Mouse (Mus musculus) right cerebral cortex, adult 18-20 months (tissue): Measurements from ENCODE around the gene Tap2.

Experiments used
- DNase-seq: peaks from one replicate; pipeline ENCODE4 v3.0.0; 2022; ENCODE audit warnings: mixed read lengths

Tap2 gene

GRCm38 (mm10) chr17:34203444-34203843, at the start of gene Tap2:
Gene Tap2, plus strand, starts transcription at chr17:34203527.
- DNase-seq: no peak

DNA sequence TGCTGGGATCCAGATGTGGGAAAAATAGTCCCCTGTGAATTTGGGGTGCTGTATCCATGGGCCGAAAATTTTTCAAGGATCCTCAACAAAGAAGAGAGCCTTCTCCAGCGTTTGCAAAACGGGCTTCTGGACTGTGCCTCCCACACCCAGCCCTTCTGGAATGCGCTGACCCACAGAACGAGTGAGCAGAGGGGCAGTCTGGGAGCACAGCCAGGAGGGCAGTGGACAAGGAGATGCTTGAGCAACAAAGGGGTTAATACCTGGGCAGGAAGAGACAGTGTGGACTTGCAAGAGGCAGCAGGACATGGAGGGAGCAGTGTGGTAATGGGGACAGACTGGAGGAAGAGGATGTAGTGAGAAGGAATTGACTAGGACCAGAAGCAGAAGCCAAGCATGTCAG, 47.8 kb upstream of the Tap2 start:
- DNase-seq: no peak

DNA sequence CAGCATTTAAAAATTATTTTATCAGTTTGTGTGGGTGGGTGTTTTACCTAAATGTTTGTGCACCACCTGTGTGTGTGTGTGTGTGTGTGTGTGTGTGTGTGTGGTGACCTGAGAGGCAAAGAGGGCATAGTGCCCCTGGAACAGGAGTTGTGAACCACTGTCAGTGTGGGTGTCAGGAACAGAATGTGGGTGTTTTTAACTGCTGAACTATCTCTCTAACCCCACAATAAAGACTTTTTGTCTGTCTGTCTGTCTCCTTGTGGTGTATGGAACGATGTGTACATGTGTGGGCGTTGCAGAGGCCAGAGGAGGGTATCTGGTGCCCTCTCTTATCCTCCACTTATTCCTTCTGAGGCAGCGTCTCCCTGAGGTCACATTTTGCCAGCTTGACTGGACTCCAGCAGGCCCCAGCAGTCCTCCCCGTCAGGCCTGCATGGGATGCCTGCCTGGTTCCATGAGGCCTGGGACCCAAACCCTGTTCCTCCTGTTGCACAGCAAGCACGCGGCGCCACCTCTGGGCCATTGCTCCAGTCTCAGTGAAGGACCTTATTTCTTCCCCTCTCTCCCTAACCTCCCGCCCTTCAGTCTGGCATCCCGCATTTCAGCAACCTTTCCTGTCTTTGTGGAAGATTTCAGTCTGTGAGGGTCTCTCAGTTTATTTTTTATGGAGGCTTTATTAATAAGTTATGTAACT, 39.0 kb upstream of the Tap2 start:
- no peak for DNase-seq

- DNase-seq: no peak
These were observed 38.1 kb upstream of the Tap2 start for GRCm38 (mm10) chr17:34165033-34165730.

- DNase-seq: peak; percentile 15
These were observed 34.0 kb upstream of the Tap2 start for GRCm38 (mm10) chr17:34169279-34169678.

DNA sequence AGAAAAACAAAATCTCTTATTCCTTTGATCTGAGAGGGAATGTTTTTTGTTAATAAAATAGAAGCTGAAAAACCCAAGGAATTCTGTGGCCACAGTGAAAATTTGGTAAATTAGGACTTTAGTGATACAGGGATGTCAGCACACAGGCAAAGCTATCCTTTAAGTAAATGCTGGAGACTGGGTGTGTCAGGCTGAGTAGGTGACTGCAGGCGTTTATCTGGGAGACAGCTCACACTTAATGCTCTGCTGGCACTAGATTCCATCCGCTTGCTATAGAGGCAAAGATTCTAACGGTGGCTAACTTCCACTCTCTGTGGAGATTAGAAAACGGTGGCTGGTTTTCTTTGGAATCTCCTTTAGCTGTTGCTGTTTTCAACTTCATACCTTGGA, 32.8 kb upstream of the Tap2 start:
- DNase-seq: no peak

GRCm38 (mm10) chr17:34170877-34171498, 32.3 kb upstream of the Tap2 start:
- peak; percentile 74 for DNase-seq

DNA sequence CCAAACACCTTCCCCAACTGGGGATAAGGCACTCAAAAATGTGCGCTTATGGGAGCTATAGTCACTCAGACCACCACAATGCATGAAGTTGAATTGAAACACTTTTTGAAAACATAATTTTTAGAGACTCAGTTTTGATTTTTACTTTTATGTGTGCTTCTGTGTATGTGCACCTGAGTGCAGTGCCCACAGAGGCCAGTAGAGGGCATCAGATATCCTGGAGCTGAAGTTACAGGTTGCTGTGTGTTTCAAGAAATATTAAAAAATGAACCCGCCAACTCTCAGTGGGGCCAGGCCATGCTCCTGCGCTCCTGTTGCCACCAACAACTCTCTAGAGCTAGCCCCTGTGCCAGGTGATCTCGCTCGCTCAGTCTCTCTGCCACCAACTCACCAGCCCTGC, 30.8 kb upstream of the Tap2 start:
- no peak for DNase-seq

DNA sequence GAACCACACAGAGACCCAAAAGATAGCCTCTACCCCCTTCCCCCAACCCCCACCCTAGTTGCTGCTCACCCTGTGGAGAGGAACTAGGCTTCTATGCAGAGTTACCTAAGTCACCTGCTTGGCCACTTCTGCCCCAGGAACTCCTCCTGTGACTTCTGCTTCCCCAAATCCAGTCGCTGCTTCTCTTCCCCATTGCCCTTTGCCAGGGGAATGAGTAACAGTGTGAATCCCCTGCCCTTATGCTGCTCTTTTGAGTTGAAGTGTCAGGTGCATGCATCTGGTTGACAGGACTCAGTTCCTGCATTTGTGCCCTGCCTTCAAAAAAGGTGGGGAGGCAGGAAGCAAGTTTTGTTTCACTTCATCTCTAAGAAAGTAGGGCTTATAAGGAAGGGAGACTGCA, 29.3 kb upstream of the Tap2 start:
- no peak for DNase-seq

- DNase-seq: no peak
These were observed 26.1 kb upstream of the Tap2 start for GRCm38 (mm10) chr17:34177179-34177578.

- no peak for DNase-seq
These were observed 24.3 kb upstream of the Tap2 start for GRCm38 (mm10) chr17:34179019-34179418.

DNA sequence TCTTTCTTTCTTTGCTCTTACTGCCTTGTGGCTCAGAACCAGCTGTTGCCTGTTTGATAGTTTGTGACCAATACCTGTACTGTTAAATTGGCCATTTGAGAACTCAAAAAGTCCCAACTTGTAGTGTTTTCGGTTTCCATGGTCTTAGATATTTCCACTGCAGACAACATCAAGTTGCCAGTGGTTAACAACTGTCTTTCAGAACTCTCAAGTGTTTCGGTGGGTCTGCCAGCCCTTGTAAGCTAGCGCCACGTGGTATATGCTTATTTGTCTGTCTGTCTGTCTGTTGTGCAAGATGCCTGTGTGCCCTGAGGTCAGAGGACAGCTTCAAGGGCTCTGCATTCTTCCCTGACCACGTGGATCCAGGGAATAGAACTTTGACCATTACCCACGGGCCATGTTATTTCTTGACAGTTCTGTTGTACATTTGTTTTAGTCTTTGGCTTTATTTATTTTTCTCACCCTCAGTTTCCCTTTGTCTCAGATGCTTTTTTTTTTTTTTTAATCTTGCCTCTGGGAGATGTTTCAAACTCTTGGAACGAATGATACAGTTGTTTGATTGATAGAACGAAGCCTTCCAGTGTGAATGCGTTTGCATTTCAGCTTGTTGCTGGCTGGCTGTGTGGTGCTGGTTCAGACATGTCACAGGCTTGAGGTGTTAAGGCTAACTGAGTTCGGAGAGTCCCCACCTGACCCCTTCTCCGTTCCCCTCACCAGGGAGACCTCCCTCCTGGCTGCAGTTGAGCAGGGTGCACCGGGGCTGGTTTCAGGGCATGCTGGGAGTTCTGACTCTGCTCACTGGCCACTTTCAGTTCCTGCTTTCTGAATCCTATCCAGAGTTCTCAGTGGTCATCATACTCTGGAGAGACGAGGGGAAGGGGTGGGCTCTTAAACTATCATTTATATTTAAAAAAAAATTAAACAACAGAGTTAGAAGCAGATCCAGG, 23.1 kb upstream of the Tap2 start:
- no peak for DNase-seq

DNA sequence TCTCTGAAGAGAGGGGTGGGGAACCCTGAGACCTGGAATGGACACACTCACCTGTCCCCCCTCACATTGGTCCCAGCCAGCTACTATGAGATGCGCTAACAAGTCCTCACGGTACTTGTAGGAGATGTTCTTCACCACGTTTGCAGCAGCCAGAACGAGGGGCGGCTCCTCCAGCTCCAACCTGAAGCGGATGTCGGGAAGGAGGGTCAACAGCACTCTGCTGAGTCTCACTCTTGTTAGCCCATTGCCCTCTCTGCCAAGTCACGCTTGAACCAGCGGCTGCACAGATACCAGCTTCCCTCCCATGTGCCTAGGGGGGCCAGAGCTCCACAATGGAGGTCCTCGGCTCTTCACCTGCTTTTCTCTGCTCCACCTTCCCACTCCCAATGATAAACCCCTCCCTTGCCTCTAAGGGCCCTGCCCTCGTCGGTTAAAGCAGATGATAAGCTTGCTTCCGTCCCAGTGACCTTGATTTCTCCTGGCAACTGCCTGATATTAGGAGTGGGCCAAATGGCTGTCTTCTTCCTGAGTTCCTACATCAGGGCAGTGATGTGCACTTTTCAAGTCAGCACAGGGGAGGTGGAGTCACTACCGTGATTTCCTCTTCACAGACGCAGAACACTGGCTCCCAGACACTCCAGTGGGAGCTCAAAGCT, 19.6 kb upstream of the Tap2 start:
- no peak for DNase-seq

- no peak for DNase-seq
These were observed 17.8 kb upstream of the Tap2 start for GRCm38 (mm10) chr17:34185526-34185925.

GRCm38 (mm10) chr17:34186885-34187260, 16.5 kb upstream of the Tap2 start:
- DNase-seq: no peak

DNA sequence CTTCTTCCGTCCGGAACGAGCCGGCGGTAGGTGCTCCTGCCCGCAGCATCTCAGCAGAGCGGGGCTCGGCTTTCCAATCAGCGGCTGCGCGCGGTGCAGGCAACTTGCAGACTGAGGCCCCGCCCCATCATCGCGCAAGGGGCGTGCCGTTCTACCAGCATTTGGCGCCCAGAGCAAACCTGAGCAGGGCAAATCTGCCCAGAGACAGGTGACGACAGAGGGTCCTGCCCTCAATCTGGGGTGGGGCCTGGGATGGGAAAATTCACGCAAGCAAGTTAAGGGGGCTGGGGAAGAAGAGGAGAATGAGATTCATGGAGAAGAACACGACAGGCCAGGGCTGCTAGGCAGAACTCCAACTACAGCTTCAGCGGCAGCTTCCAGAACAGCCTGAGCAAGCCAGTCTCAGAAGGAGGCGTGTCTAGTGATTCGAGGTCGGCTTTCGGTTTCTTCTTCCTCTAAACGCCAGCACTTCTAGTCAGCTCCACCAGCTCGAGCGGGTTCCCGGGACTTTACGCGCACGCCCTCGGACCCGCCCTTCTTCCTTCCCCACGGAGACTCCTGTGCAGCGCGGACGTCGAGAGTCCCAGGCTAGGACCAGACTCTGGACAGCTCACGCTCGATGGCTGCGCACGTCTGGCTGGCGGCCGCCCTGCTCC, 15.9 kb upstream of the Tap2 start, which contains the start of the genes Tap1 and Psmb9:
TSS of gene Tap1 (plus strand) at position 293 of the 656 bp plus-strand sequence.
TSS of gene Psmb9 (minus strand) at position 504 of the 656 bp plus-strand sequence.
- peak; percentile 96 for DNase-seq

DNA sequence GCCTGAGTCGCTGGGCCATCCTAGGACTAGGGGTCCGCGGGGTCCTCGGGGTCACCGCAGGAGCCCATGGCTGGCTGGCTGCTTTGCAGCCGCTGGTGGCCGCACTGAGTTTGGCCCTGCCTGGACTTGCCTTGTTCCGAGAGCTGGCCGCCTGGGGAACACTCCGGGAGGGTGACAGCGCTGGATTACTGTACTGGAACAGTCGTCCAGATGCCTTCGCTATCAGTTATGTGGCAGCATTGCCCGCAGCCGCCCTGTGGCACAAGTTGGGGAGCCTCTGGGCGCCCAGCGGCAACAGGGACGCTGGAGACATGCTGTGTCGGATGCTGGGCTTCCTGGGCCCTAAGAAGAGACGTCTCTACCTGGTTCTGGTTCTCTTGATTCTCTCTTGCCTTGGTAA, 15.3 kb upstream of the Tap2 start:
- DNase-seq: no peak

- no peak for DNase-seq
These were observed 14.3 kb upstream of the Tap2 start for GRCm38 (mm10) chr17:34188986-34189385.

DNA sequence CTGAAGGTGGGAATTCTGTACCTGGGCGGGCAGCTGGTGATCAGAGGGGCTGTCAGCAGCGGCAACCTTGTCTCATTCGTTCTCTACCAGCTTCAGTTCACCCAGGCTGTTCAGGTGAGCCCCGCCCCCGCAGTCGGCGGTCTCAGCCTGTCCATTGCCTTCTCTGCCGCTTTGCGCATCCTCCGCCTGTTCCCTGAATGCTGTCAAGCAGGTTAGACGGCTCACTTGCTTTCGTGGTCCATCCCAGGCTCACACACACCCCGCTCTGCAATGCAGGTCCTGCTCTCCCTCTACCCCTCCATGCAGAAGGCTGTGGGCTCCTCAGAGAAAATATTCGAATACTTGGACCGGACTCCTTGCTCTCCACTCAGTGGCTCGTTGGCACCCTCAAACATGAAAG, 10.5 kb upstream of the Tap2 start:
- no peak for DNase-seq

DNA sequence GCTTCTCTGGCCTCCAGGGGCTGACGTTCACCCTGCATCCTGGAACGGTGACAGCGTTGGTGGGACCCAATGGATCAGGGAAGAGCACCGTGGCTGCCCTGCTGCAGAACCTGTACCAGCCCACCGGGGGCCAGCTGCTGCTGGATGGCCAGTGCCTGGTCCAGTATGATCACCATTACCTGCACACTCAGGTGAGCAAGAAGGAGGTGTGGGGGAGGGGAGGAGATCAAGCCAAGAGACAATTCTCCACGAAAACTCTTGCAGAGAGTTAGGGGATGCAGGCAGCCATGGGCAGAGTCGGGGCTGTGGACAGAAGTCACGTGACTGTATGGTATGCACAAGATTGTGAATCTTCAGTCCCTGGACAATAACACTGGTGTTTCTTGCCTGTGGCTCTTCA, 9.9 kb upstream of the Tap2 start:
- DNase-seq: no peak

- no peak for DNase-seq
These were observed 8.6 kb upstream of the Tap2 start for GRCm38 (mm10) chr17:34194723-34195122.

DNA sequence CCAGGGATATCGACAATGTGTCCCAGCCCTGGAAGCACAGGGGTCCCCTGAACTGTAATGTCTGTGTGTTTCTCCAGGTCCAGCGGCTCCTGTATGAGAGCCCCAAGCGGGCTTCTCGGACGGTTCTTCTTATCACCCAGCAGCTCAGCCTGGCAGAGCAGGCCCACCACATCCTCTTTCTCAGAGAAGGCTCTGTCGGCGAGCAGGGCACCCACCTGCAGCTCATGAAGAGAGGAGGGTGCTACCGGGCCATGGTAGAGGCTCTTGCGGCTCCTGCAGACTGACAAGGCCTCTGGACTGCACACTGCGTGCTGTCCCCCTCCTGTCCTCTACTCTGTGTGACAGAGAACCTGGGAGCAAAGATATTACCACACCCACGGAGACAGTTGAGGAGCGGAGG, 6.8 kb upstream of the Tap2 start:
- DNase-seq: no peak
